Mouse (Mus musculus): ENCODE results near the gene Plxdc2. TPM values are rescaled to one million over a fixed set of nuclear protein-coding genes. Genes with fewer than 3 reads are reported as not detected.
"Not testable (repeated sequence)": the region's sequence is repeated elsewhere in the genome, so short reads cannot be mapped to it uniquely, and the experiment has no call there.

The Plxdc2 gene
- polyA plus RNA-seq, 1 experiment from 2014 or later, result 22.4 TPM

DNA sequence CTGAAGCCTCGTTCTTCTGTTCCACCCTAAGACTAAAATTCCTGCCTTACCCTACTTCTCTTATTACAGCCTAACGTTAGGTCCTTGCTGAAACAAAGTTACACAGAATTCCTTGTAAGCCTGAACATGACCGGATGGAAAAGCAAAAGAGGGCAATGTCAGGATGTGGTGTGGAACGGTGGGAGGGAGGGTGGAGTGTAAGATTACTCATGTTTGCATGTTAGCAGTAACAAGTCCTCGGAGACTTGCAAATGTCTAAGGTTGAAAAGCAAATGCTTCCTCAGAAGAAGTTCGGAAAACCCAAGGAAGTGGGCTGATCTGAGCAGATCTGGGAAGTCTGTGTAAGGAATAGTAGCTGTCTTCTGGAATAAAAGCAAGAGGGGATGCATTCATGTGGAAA lies 353.8 kb downstream of the Plxdc2 start:
- Histone ChIP-seq H3K4me3 (no peak overlapping the region), H3K9ac (no peak overlapping the region), H3K4me1 (no peaks in the 10 kb centered on the region), H3K4me2 (replicated peaks) (no peak overlapping the region), H3K36me3 (no peaks in the 10 kb centered on the region), H3K27ac (no peak overlapping the region), H3K27me3 (replicated peaks) (no peaks in the 10 kb centered on the region), H3K9me3 (no peaks in the 10 kb centered on the region)
- 75% methylated on average over 6 of the region's 6 CpGs for WGBS
- ATAC-seq (ENCODE audit: low FRiP score, low read depth), result no peak

DNA sequence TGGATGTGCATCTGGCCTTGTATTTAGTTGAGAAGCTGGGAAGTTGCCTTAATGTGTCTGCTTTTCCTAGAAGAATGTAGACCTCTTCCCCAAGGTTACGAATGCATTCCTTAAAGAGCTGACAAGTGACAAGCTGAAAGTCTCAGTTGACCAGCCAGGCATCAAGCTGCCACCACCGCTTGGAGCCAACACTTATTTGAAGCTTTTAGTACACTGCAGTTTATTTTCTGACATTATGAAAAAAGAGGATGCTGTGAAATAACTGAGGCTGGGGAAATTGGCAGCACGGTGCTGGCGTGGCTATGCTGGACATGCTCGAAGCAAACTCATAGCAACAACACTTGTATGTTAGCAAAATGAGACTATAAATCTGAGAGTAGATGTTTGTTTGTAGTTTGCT lies 374.9 kb downstream of the Plxdc2 start:
- no peak for ATAC-seq (ENCODE audit: low FRiP score, low read depth)
- H3K27me3 ChIP-seq (replicated peaks), result no peaks in the 10 kb centered on the region
- WGBS, result 91% methylated on average over 5 of the region's 5 CpGs

DNA sequence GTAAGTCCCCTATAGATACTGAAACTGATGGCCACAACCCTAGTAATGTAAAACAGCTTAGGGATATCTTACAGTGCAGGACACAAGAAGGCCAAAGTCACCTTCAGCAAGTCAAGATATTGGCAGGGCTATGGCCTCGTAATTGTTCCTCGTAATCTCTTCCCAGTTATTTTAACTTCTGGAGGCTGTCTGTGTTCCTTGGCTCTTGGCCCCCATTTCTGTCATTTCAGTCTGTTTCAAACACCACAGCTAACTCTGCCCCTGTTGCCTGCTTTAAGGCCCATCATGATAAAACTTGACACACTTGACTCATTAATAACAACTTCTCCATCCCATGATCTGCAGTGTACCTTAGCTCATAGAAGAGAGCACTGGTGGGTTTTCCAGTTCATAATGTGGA lies 378.3 kb downstream of the Plxdc2 start:
- 94% methylated on average over 2 of the region's 2 CpGs for WGBS

More for the DNA sequence above, 374.9 kb downstream of the Plxdc2 start:
- Histone ChIP-seq H3K4me3 (no peak overlapping the region), H3K4me1 (no peaks in the 10 kb centered on the region), H3K9me3 (no peaks in the 10 kb centered on the region), H3K27ac (no peak overlapping the region), H3K4me2 (replicated peaks) (no peak overlapping the region), H3K36me3 (no peaks in the 10 kb centered on the region), H3K9ac (no peak overlapping the region)

DNA sequence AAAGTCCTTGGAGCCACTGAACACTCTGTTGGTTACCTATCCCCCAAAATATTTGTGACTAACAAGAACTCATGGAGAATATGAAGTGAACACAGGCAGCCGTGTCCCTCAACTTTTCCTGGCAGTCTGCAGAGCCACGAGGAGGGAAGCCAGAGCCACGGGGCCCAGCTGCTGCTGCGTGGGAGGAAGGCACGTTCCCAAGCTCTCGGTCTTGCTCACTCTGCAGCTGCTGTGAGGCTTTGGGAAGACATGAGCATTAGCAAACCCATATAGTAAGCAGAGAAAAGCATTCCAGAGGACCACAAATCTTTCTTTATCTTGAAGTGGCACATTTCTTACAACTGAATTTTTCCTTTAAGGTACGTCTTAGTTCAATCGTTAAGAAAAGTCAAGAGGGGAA lies 382.1 kb downstream of the Plxdc2 start:
- Histone ChIP-seq H3K36me3 (no peaks in the 10 kb centered on the region), H3K4me2 (replicated peaks) (no peak overlapping the region), H3K9ac (no peak overlapping the region), H3K9me3 (no peaks in the 10 kb centered on the region), H3K27me3 (replicated peaks) (no peaks in the 10 kb centered on the region), H3K27ac (no peak overlapping the region), H3K4me1 (no peaks in the 10 kb centered on the region), H3K4me3 (no peak overlapping the region)
- ATAC-seq (ENCODE audit: low FRiP score, low read depth), result no peak
- 22% methylated on average over 8 of the region's 8 CpGs for WGBS

More for the DNA sequence above, 378.3 kb downstream of the Plxdc2 start:
- Histone ChIP-seq H3K9me3 (no peaks in the 10 kb centered on the region), H3K4me1 (no peaks in the 10 kb centered on the region), H3K9ac (no peak overlapping the region), H3K4me2 (replicated peaks) (no peak overlapping the region), H3K27me3 (replicated peaks) (no peaks in the 10 kb centered on the region), H3K27ac (no peak overlapping the region), H3K4me3 (no peak overlapping the region), H3K36me3 (no peaks in the 10 kb centered on the region)
- no peak for ATAC-seq (ENCODE audit: low FRiP score, low read depth)

DNA sequence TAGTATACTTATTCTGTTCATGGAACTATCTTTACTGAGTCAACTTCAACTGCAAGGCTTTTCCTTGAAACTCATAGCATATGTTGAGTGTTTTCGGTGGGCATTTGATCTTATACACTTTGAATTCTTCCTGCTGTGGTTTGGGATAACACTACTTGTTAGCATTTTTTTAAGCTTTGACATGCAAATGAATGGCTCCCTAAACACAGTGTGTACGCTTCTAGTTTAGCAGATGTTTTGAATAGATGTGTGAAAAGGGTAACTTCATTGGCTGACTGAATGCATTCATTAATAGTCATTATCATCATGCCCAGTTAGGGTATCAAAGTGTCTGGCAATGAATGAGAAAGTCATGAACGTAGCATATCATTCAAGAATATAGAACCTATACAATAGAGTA lies 385.7 kb downstream of the Plxdc2 start:
- WGBS, result 58% methylated on average over 3 of the region's 3 CpGs
- Histone ChIP-seq H3K27ac (no peak overlapping the region), H3K9ac (no peak overlapping the region), H3K4me3 (no peak overlapping the region), H3K4me2 (replicated peaks) (no peak overlapping the region), H3K36me3 (no peaks in the 10 kb centered on the region), H3K27me3 (replicated peaks) (no peaks in the 10 kb centered on the region), H3K9me3 (no peaks in the 10 kb centered on the region), H3K4me1 (no peaks in the 10 kb centered on the region)
- ATAC-seq (ENCODE audit: low FRiP score, low read depth), result no peak

DNA sequence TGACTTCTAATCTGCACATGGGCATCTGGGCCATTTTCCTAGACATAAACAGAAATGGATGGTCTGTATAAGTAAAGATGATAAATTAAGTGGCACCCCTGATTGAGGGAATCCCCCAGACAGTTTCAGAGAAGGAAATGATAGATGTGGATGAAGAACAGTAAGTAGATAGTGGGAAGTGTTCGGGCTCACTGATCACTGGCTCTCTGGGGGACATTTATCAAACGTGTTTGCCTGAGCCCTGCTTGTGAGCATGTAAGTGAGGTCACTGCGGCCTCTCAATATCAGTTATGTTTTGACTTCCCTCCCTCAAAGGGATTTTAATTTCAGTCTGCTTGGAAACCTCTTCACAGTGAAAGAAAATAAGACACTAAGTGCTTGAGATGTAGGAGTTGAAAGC lies 387.5 kb downstream of the Plxdc2 start:
- Histone ChIP-seq H3K36me3 (no peaks in the 10 kb centered on the region), H3K27me3 (replicated peaks) (no peaks in the 10 kb centered on the region), H3K4me1 (no peaks in the 10 kb centered on the region), H3K9ac (no peak overlapping the region), H3K4me3 (no peak overlapping the region), H3K27ac (no peak overlapping the region), H3K9me3 (no peaks in the 10 kb centered on the region), H3K4me2 (replicated peaks) (no peak overlapping the region)
- 71% methylated on average over 3 of the region's 3 CpGs for WGBS
- ATAC-seq (ENCODE audit: low FRiP score, low read depth), result no peak; the same call in 1 of the 2 replicates

DNA sequence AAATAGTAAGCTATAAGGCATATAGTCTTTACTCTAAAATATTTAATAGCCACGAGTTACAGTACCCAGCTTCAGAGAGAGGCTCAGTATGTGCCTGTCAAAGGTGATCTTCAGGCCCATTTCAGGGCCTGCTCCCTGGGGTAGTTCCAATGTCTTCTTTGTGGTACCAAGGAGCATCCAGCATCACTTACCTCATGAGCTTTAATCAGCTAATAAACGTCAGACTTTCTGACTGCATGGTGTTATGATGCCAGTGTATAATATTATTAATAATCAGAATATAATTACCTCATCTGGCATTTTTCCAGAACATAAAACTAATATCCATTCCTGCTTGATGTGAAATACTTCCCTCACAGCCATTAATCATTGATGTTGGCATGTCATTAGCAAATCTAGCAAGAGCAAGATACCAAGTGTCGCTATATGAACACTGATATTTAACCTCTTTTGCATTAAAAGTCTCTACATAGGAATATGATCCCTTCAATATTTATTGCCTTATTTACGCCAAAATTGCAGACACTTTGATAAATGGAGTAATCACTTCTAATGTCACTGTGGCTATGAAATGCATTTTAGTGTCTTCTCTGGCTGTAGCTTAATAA lies 393.3 kb downstream of the Plxdc2 start:
- Histone ChIP-seq H3K4me1 (no peaks in the 10 kb centered on the region), H3K27me3 (replicated peaks) (no peaks in the 10 kb centered on the region), H3K4me2 (replicated peaks) (no peak overlapping the region), H3K27ac (no peak overlapping the region), H3K9ac (no peak overlapping the region), H3K9me3 (no peaks in the 10 kb centered on the region), H3K36me3 (no peaks in the 10 kb centered on the region), H3K4me3 (no peak overlapping the region)
- peak; percentile 53; the same call in 1 of the 2 replicates for ATAC-seq (ENCODE audit: low FRiP score, low read depth)
- 79% methylated on average over 4 of the region's 4 CpGs for WGBS

DNA sequence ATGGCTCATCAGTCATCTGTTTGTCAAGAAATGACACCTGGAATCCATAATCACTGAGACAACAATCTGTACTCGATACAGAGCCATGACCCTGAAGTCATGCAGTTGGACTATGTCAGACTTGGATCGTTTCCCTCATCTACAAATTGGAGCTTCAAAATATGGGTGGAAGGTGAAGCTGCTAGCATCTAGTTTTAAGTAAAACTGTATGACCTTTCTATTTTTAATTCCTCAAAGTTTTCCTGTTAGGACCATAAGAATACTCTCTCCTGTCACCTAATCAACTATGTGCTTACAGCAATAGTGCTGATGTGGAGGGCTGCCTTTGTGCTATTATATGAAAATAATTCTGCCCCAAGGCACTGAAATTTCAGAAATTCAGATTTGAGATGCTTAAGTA lies 401.1 kb downstream of the Plxdc2 start:
- Histone ChIP-seq H3K4me3 (no peak overlapping the region), H3K9me3 (no peaks in the 10 kb centered on the region), H3K9ac (no peak overlapping the region), H3K27ac (no peak overlapping the region), H3K4me2 (replicated peaks) (no peak overlapping the region), H3K27me3 (replicated peaks) (no peaks in the 10 kb centered on the region), H3K4me1 (no peaks in the 10 kb centered on the region), H3K36me3 (no peaks in the 10 kb centered on the region)
- 91% methylated on average over 2 of the region's 2 CpGs for WGBS
- no peak for ATAC-seq (ENCODE audit: low FRiP score, low read depth)

DNA sequence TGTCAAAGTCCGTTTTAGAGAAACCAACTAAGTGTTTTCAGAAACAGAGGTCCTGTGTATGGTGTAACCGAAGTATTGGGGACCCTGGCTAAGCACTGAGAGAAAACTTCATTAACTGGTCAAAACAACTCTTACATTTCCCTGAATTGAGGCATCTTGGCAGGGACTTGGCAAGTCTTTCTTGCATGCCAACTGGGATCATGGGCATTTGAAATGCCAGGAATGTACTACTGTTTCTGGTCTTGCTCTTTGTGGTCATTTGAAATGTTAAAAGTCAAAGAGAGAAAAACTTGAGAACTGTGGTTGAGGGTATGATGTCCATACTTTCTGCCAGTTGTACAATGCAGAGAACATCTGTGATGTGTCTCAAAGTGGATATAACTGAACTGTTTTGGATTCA lies 403.7 kb downstream of the Plxdc2 start:
- no peaks in the 10 kb centered on the region for H3K27me3 ChIP-seq (replicated peaks)
- WGBS, result 88% methylated on average over 2 of the region's 2 CpGs
- ATAC-seq (ENCODE audit: low FRiP score, low read depth), result no peak

DNA sequence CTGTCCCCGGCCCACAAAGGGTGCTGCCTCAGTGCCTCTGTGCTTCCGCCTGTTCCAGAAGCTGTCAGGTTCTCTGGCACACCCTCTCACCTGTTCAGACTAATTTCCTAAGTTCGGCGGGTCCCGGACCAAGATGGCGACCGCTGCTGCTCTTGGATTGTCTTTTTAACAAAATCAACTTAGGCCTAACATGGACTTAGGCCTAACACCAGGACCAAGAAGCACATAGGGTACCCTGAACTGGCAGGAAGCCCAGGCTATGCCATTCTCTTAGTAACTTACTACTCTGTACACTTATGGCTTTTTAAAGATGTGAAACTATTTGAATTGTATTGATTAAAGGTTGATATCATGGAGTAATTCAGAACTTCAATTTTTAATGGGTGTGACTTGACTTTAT lies 413.0 kb downstream of the Plxdc2 start:
- not testable (repeated sequence) for H3K27ac ChIP-seq; H3K27me3 ChIP-seq (replicated peaks); ATAC-seq (ENCODE audit: low FRiP score, low read depth); H3K4me3 ChIP-seq; H3K9ac ChIP-seq; H3K9me3 ChIP-seq; H3K4me2 ChIP-seq (replicated peaks); H3K36me3 ChIP-seq
- peaks cover 11% of the 10 kb centered on the region; the same call in 1 of the 2 replicates for H3K4me1 ChIP-seq
- 92% methylated on average over 5 of the region's 7 CpGs for WGBS

More for the DNA sequence above, 403.7 kb downstream of the Plxdc2 start:
- no peak overlapping the region for H3K4me2 ChIP-seq (replicated peaks)
- H3K4me3 ChIP-seq, result no peak overlapping the region
- no peak overlapping the region for H3K9ac ChIP-seq
- no peak overlapping the region for H3K27ac ChIP-seq
- no peaks in the 10 kb centered on the region for H3K4me1 ChIP-seq
- no peaks in the 10 kb centered on the region for H3K9me3 ChIP-seq
- H3K36me3 ChIP-seq, result no peaks in the 10 kb centered on the region

DNA sequence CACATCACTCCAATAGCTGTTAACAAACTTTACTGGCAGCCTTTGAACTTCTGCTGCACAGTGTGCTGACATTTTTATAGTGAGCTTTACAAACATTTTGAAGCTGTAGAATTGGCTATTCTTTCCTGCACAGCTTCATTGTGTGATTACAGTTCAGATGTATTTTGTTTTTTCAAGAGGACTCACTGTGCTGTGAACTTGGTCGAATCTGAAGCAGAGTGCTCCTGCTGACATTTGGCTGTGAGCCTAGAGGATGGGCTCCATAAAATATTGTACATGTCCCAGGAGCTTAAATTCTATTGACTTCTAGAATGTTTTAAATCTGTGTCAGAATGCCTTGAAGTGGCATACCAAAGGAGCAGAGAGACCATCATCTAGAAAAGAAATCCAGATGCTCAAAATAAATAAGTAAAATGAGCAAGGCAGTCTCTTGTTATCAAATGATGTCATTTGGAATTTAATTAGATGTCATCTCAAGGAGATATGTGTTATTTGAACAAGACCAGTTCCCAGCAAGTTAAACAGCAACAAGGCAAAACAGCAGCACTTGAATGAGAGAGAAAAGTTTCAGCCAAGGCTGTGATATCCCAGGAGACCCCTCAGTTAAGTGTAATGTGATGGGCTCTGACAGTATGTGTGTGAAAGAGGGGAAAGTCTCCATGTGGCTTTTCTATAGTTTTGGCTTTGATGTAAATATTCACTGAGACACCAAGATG lies 417.5 kb downstream of the Plxdc2 start:
- no peaks in the 10 kb centered on the region for H3K9me3 ChIP-seq
- 0 out of 2 replicates have a peak, but pooled peaks have one; percentile 42 for ATAC-seq (ENCODE audit: low FRiP score, low read depth)
- no peak overlapping the region for H3K4me3 ChIP-seq
- H3K9ac ChIP-seq, result no peak overlapping the region
- no peak overlapping the region for H3K27ac ChIP-seq
- WGBS, result 15% methylated on average over 1 of the region's 1 CpGs
- no peaks in the 10 kb centered on the region for H3K27me3 ChIP-seq (replicated peaks)
- no peak overlapping the region for H3K4me2 ChIP-seq (replicated peaks)
- H3K4me1 ChIP-seq, result peaks cover 11% of the 10 kb centered on the region; the same call in 1 of the 2 replicates
- no peaks in the 10 kb centered on the region for H3K36me3 ChIP-seq

DNA sequence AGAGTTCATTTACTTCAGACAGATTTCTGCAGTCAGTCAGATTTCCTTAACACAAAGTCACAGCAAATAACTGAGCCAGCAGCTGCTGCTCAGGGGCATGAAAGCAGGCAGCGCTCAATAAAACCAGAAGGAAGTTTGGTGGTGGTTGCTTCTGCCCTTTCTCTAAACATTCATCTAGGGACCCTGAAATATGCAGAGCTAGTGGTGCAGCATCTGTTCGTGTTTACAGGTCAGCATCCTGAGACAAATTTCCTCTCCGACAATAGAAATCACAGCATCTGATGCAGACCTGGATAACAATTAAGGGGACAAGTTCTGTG lies 418.0 kb downstream of the Plxdc2 start:
- H3K27me3 ChIP-seq (replicated peaks), result no peaks in the 10 kb centered on the region
- no peak overlapping the region for H3K4me2 ChIP-seq (replicated peaks)
- peaks cover 11% of the 10 kb centered on the region; the same call in 1 of the 2 replicates for H3K4me1 ChIP-seq
- ATAC-seq (ENCODE audit: low FRiP score, low read depth), result no peak
- H3K4me3 ChIP-seq, result no peak overlapping the region
- H3K9ac ChIP-seq, result no peak overlapping the region
- no peak overlapping the region for H3K27ac ChIP-seq
- H3K36me3 ChIP-seq, result no peaks in the 10 kb centered on the region
- no peaks in the 10 kb centered on the region for H3K9me3 ChIP-seq
- 69% methylated on average over 3 of the region's 3 CpGs for WGBS

DNA sequence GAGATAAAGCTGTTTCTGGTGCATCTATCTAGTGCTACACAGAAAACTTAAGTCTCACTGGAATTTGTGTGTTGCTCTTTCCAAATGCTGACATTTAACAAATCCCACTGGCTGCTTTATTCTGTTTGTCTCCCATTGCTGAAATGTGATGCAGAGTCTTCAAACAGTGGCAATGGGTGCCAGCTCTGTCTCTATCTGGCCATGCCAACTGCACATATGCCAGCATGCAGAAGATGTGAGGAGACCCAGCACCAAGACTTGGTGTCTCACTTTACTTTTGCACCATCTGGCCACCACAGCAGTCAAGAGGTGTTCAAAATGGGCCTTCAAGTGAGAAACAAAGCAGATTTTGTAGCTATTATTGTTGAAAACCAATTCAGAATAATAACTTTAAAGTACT lies 439.2 kb downstream of the Plxdc2 start:
- H3K36me3 ChIP-seq, result no peaks in the 10 kb centered on the region
- H3K4me3 ChIP-seq, result no peak overlapping the region
- no peaks in the 10 kb centered on the region for H3K9me3 ChIP-seq
- H3K4me2 ChIP-seq (replicated peaks), result no peak overlapping the region
- ATAC-seq (ENCODE audit: low FRiP score, low read depth), result no peak
- H3K9ac ChIP-seq, result no peak overlapping the region
- no peak overlapping the region for H3K27ac ChIP-seq
- H3K27me3 ChIP-seq (replicated peaks), result no peaks in the 10 kb centered on the region
- no peaks in the 10 kb centered on the region for H3K4me1 ChIP-seq
